Mouse (Mus musculus) stomach, postnatal 0 days (tissue): ENCODE data around the gene Brsk2. TPM values are rescaled to one million over a fixed set of nuclear protein-coding genes. Genes with fewer than 3 reads are reported as not detected.
A peak's percentile ranks its signal among the peaks of the same experiment; 100 is the strongest.

Experiments used
- ATAC-seq: fragments of 200-750 bp; cut with Nextera tagmentation; 2 replicates; pipeline ENCODE4 v1.8.0; 2017; ENCODE audit not compliant: low FRiP score, low TSS enrichment
- DNase-seq: peaks from one replicate; pipeline ENCODE4 v3.0.0-alpha.2; 2016; ENCODE audit warnings: low spot score
- H3K27ac ChIP-seq: fragments of 300-500 bp; sonication (generic); replicated peaks from 2 replicates; pipeline ENCODE4 v1.5.1; 2014; ENCODE audit warnings: mild to moderate bottlenecking, control low read depth
- H3K27me3 ChIP-seq: fragments of 300-500 bp; sonication (generic); 2 replicates; pipeline ENCODE4 v1.6.1; 2014; ENCODE audit warnings: low read length; ENCODE audit not compliant: control insufficient read depth, insufficient read depth
- H3K36me3 ChIP-seq: fragments of 300-500 bp; sonication (generic); 2 replicates; pipeline ENCODE4 v1.6.1; 2014; ENCODE audit warnings: low read length, mixed read lengths; ENCODE audit not compliant: control insufficient read depth, insufficient read depth
- H3K4me1 ChIP-seq: fragments of 300-500 bp; sonication (generic); replicated peaks from 2 replicates; pipeline ENCODE4 v1.6.1; 2014; ENCODE audit warnings: antibody characterized with exemption; ENCODE audit not compliant: control insufficient read depth, insufficient read depth
- H3K4me2 ChIP-seq: fragments of 300-500 bp; sonication (generic); replicated peaks from 2 replicates; pipeline ENCODE4 v1.6.1; 2014; ENCODE audit warnings: low read depth, mild to moderate bottlenecking, control low read depth, moderate library complexity
- H3K4me3 ChIP-seq: fragments of 300-500 bp; sonication (generic); 2 replicates; pipeline ENCODE4 v1.5.1; 2014; ENCODE audit warnings: low read depth, low read length, control low read depth
- H3K9ac ChIP-seq: fragments of 300-500 bp; sonication (generic); 2 replicates; pipeline ENCODE4 v1.6.1; 2014; ENCODE audit warnings: mild to moderate bottlenecking, low read length, control low read depth, mixed read lengths
- H3K9me3 ChIP-seq: fragments of 300-500 bp; sonication (generic); 2 replicates; pipeline ENCODE4 v1.6.1; 2016; ENCODE audit warnings: low read length; ENCODE audit not compliant: control insufficient read depth
- CTCF ChIP-seq: IDR thresholded peaks from 2 replicates; pipeline ENCODE4 v1.5.1; 2016; ENCODE audit warnings: antibody characterized with exemption, low read depth, mild to moderate bottlenecking, moderate library complexity
- EP300 ChIP-seq: optimal IDR thresholded peaks from 2 replicates; pipeline ENCODE3; 2016; ENCODE audit warnings: antibody characterized with exemption
- WGBS: fragments of 180-500 bp; shearing (Covaris S2); extraction: QIAGEN DNeasy Blood & Tissue Kit; methylation state at CpG from one replicate; pipeline ENCODE4 v1.1.7; 2014; 5-methylcytosine and 5-hydroxymethylcytosine counted together
- polyA plus RNA-seq: library from polyadenylated mRNA; unstranded; fragments of >200 nt; fragmentation: Nextera tagmentation; extraction: Ambion mirVana; gene quantifications from 2 replicates; pipeline ENCODE4 v1.2.1, GENCODE M21; 2015

Brsk2 gene
- polyA plus RNA-seq, 1 experiment from 2014 or later: 0.62 TPM

DNA sequence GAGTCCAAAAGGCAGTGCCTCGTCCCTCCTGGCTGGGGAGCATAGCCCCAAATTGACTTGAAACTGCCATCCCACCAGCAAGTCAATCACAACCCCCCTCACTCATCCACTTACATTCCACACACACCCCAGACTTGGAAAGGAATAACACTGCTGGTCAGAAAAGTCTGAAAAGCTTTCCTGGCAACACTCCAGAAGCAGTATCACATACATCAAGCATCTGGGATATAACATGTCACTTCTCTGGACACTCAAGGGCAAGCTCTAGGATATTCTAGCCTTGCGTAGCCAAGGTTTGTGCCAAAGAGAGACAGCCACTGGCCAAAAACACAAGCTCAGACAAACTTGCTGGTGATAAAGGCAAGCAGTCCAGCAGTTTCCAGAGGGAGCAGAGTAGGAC is 75.6 kb downstream of the Brsk2 start:
- DNase-seq: no peak
- Histone ChIP-seq H3K27me3 (no peaks in the 10 kb centered on the region), H3K4me1 (peaks cover 29% of the 10 kb centered on the region), H3K27ac (peak overlapping the region; percentile 79), H3K9ac (no peak overlapping the region), H3K36me3 (no peaks in the 10 kb centered on the region), H3K4me3 (no peak overlapping the region), H3K4me2 (peak overlapping the region; percentile 31; the same call in 1 of the 2 replicates), H3K9me3 (no peaks in the 10 kb centered on the region)
- no peak for ATAC-seq
- 40% methylated on average over 2 of the region's 2 CpGs for WGBS
- no peak for TF ChIP-seq CTCF
- no peak for TF ChIP-seq EP300

DNA sequence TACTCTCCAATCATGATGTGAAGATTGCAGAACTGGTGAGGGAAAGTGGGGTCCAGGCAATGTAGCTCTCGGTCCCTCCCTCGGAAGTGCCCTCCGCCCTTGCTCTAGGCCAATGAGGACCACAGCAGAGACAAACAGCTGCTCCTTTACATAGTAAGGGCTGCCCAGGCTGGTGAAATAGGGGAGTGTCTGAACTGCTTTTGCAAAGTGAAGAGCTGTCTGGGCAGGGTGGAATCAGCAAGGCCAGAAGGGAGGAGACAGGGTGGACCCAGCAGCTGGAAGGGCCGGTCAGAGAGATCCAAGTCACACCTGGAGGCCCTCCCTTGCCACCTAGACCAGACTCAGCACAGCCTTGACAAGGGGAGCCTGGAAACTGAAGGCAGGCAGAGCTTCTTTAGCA is 76.4 kb downstream of the Brsk2 start:
- Histone ChIP-seq H3K27ac (peak overlapping the region; percentile 79), H3K4me2 (peak overlapping the region; percentile 31; the same call in 1 of the 2 replicates), H3K27me3 (no peaks in the 10 kb centered on the region), H3K4me1 (peaks cover 25% of the 10 kb centered on the region), H3K36me3 (no peaks in the 10 kb centered on the region), H3K9ac (no peak overlapping the region; the same call in 1 of the 2 replicates), H3K9me3 (no peaks in the 10 kb centered on the region), H3K4me3 (no peak overlapping the region)
- TF ChIP-seq CTCF (no peak), EP300 (no peak)
- ATAC-seq (peak; percentile 74), DNase-seq (peak; percentile 35)
- 46% methylated on average over 4 of the region's 4 CpGs for WGBS

DNA sequence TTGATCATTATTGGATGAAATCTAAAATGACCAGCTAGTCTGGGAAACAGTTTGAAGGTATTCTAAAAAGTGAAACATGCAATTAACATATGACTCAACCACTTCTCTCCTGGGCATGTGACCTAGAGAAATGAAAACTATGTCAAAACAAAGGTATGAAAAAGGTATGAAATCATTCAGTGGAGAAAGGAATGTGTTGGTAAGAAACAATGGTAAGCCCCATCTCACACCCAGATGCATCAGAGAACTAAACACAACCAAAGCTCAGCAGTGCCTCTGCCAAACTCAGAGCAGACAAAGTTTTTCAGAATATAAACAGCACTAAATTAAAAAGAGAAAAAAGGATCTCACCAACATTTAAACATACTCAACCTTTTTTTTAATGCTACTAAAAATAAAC is 80.5 kb downstream of the Brsk2 start:
- Histone ChIP-seq H3K9me3 (no peaks in the 10 kb centered on the region), H3K4me3 (no peak overlapping the region), H3K4me2 (no peak overlapping the region), H3K9ac (no peak overlapping the region), H3K27me3 (no peaks in the 10 kb centered on the region), H3K4me1 (peaks cover 16% of the 10 kb centered on the region), H3K36me3 (no peaks in the 10 kb centered on the region), H3K27ac (no peak overlapping the region; the same call in 1 of the 2 replicates)
- ATAC-seq: no peak
- TF ChIP-seq EP300: no peak
- DNase-seq: no peak

DNA sequence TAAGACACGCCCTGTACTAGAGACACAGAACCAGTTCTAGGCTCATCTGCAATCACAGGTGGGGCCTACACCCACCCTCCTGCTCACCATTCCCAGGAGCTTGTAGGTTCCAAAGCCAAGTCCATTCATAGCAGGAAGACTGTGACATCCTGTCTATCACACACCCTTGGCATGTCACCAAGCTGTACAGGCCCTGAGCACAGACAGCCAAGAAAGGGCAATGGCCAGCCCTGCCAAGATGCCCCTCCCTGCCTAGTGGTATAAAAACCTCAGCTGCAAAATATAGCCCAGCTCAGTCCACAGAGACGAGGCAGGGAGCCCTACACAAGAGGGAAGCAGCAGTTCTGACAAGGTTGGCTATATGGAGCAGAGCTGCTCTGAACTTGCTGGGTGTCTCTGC is 84.6 kb downstream of the Brsk2 start:
- H3K36me3 ChIP-seq: no peaks in the 10 kb centered on the region
- peak overlapping the region; percentile 58 for H3K27ac ChIP-seq
- H3K9me3 ChIP-seq: no peaks in the 10 kb centered on the region
- H3K27me3 ChIP-seq: no peaks in the 10 kb centered on the region
- TF ChIP-seq CTCF (no peak), EP300 (no peak)
- H3K4me3 ChIP-seq: no peak overlapping the region
- H3K4me2 ChIP-seq: no peak overlapping the region
- 63% methylated on average over 2 of the region's 2 CpGs for WGBS
- H3K9ac ChIP-seq: no peak overlapping the region
- DNase-seq (no peak), ATAC-seq (peak; percentile 34; the same call in 1 of the 2 replicates)
- peaks cover 7% of the 10 kb centered on the region; the same call in 1 of the 2 replicates for H3K4me1 ChIP-seq

DNA sequence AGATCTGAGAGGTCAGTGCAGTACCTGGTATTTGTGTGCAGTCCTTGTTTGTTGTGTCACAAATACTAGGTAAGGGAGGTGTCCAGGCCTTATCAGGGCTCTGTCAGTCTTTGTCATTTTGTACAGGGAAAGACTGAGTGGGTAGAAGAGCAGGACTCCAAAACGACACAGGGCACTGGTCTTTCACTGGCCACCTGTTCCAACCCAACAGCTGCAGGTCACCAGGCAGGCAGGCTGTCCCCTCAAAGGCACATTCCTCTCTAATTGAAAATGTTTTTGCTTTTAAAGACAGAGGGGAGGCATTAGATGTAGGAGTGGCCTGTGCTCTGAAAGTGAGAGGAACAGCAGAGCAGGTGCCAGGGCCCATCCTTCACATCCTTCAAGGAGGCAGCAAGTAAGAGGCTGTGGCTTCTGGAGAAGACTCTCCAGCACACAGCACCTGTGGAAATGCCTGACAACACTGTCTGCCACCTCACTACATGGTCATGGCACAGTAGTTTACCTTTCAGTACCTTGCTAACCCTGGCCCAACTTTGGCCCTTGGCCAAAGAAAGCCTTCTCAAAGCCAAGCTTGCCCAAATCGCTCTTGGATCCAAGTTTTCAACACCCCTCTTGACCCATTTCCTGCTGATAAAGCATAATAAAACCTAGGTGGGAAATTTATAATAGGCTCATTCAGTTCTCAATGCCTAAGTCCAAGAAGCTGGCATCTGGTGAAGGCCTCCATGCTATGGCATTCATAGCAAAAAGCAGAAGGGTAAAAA is 85.7 kb downstream of the Brsk2 start:
- Histone ChIP-seq H3K9ac (no peak overlapping the region), H3K27me3 (no peaks in the 10 kb centered on the region), H3K9me3 (no peaks in the 10 kb centered on the region), H3K4me2 (no peak overlapping the region), H3K4me1 (peaks cover 7% of the 10 kb centered on the region; the same call in 1 of the 2 replicates), H3K4me3 (no peak overlapping the region), H3K27ac (no peak overlapping the region), H3K36me3 (no peaks in the 10 kb centered on the region)
- ATAC-seq (no peak), DNase-seq (no peak)
- 55% methylated on average over 2 of the region's 2 CpGs for WGBS
- TF ChIP-seq CTCF: no peak
- TF ChIP-seq EP300: no peak

DNA sequence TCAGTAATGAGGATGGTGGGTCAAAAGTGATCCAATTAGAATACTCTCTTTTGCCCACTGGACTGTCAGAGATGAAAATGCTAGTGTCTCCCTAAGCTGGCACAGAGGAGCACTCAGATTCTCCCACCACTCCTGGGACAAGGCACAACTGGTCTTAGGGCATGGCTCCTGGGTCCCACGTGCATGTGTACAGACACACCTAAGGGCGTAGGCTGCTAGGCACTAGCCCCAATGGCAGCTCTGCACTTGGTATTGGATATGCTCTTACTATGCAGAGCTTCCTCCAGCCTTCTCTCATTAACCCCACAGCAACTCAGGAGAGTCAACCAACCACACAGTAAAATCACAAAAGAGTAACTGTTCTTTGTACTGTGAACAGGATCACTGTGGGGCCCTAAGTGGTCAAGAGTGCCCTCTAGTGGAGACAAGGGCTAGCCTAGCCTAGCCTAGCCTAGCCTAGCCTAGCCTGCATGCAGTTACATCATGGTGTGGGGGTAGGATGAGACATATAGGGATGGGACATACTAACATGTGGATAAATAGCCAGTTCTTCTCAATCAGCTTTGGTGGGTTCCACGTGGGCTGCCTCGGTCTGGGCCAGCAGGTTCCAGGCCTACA is 88.1 kb downstream of the Brsk2 start:
- ATAC-seq (peak; percentile 73), DNase-seq (peak; percentile 40)
- Histone ChIP-seq H3K4me2 (no peak overlapping the region), H3K4me3 (no peak overlapping the region), H3K4me1 (peaks cover 5% of the 10 kb centered on the region; the same call in 1 of the 2 replicates), H3K27me3 (no peaks in the 10 kb centered on the region), H3K27ac (no peak overlapping the region), H3K9ac (no peak overlapping the region), H3K9me3 (no peaks in the 10 kb centered on the region), H3K36me3 (no peaks in the 10 kb centered on the region)
- 70% methylated on average over 4 of the region's 4 CpGs for WGBS
- TF ChIP-seq CTCF: peak; percentile 87
- TF ChIP-seq EP300: no peak
